Mouse (Mus musculus) embryo, embryonic 11 days (tissue): ENCODE results near the gene Bud13.
"Not testable (repeated sequence)": the region's sequence is repeated elsewhere in the genome, so short reads cannot be mapped to it uniquely, and the experiment has no call there.

Source experiments
- DNase-seq: peaks from one replicate; pipeline ENCODE4 v3.0.0-alpha.2; 2015

Gene Bud13

GRCm38 (mm10) chr9:46309121-46309520 lies 26.3 kb downstream of the Bud13 start:
- DNase-seq, result peak; percentile 62

- peak; percentile 81 for DNase-seq
Observed at GRCm38 (mm10) chr9:46314507-46314906, 31.7 kb downstream of the Bud13 start.

- no peak for DNase-seq
Observed at GRCm38 (mm10) chr9:46314921-46315320, 32.1 kb downstream of the Bud13 start.

- peak; percentile 50 for DNase-seq
Observed at GRCm38 (mm10) chr9:46315807-46316365, 33.1 kb downstream of the Bud13 start.

GRCm38 (mm10) chr9:46316388-46316787 lies 33.6 kb downstream of the Bud13 start:
- DNase-seq, result peak; percentile 56

- DNase-seq, result no peak
Observed at GRCm38 (mm10) chr9:46316909-46317308, 34.1 kb downstream of the Bud13 start.

GRCm38 (mm10) chr9:46317957-46318356 lies 35.1 kb downstream of the Bud13 start:
- no peak for DNase-seq

- not testable (repeated sequence) for DNase-seq
Observed at GRCm38 (mm10) chr9:46319886-46320285, 37.1 kb downstream of the Bud13 start, which contains the start of gene 4931429L15Rik. TSS of gene 4931429L15Rik (minus strand) at chr9:46319986.

GRCm38 (mm10) chr9:46320461-46320860 lies 37.7 kb downstream of the Bud13 start:
- DNase-seq, result no peak

GRCm38 (mm10) chr9:46326694-46327405 lies 44.0 kb downstream of the Bud13 start:
- DNase-seq, result no peak

- peak; percentile 51 for DNase-seq
Observed at GRCm38 (mm10) chr9:46327706-46328571, 45.1 kb downstream of the Bud13 start.

GRCm38 (mm10) chr9:46328572-46329249 lies 45.9 kb downstream of the Bud13 start:
- peak; percentile 90 for DNase-seq

- peak; percentile 78 for DNase-seq
Observed at GRCm38 (mm10) chr9:46329250-46329648, 46.4 kb downstream of the Bud13 start.

GRCm38 (mm10) chr9:46329801-46330585 lies 47.2 kb downstream of the Bud13 start:
- DNase-seq, result no peak

- no peak for DNase-seq
Observed at GRCm38 (mm10) chr9:46330586-46330895, 47.7 kb downstream of the Bud13 start.

- DNase-seq, result no peak
Observed at GRCm38 (mm10) chr9:46331301-46331700, 48.5 kb downstream of the Bud13 start.

GRCm38 (mm10) chr9:46334471-46335025 lies 51.7 kb downstream of the Bud13 start:
- DNase-seq, result no peak

- DNase-seq, result no peak
Observed at GRCm38 (mm10) chr9:46335461-46335995, 52.7 kb downstream of the Bud13 start.

- DNase-seq, result not testable (repeated sequence)
Observed at GRCm38 (mm10) chr9:46336294-46336693, 53.5 kb downstream of the Bud13 start.

- DNase-seq, result no peak
Observed at GRCm38 (mm10) chr9:46337331-46337730, 54.5 kb downstream of the Bud13 start.

GRCm38 (mm10) chr9:46337852-46338291 lies 55.1 kb downstream of the Bud13 start:
- peak; percentile 79 for DNase-seq

GRCm38 (mm10) chr9:46338384-46338783 lies 55.6 kb downstream of the Bud13 start:
- no peak for DNase-seq
